Mouse (Mus musculus) bone marrow, adult 2 months (tissue): ENCODE results near the gene Ocm.

ENCODE experiments used
- CTCF ChIP-seq: fragments of 200-500 bp; IDR thresholded peaks from 2 replicates; pipeline ENCODE4 v1.5.1; 2011; ENCODE audit warnings: low read length, control low read depth; ENCODE audit not compliant: control insufficient read depth, insufficient read depth
- POLR2A ChIP-seq: fragments of 200-500 bp; IDR thresholded peaks from 2 replicates; pipeline ENCODE4 v1.6.1; 2011; ENCODE audit warnings: low read depth, mild to moderate bottlenecking, control low read depth, low read length, borderline replicate concordance; ENCODE audit not compliant: control insufficient read depth

GRCm38 (mm10) chr5:144015312-144015650 lies 11.2 kb downstream of the Ocm start:
- TF ChIP-seq POLR2A (no peak), CTCF (no peak)
